Mouse (Mus musculus) liver, postnatal 0 days (tissue): Measurements from ENCODE around the gene Xlr3b. TPM values are rescaled to one million over a fixed set of nuclear protein-coding genes. Genes with fewer than 3 reads are reported as not detected.
"Not testable (repeated sequence)": the region's sequence is repeated elsewhere in the genome, so short reads cannot be mapped to it uniquely, and the experiment has no call there.

Source experiments
- ATAC-seq: fragments of 200-750 bp; cut with Nextera tagmentation; 2 replicates; pipeline ENCODE4 v1.8.0; 2017; ENCODE audit warnings: mild to moderate bottlenecking, moderate library complexity
- DNase-seq: peaks from one replicate; pipeline ENCODE4 v3.0.0-alpha.2; 2016
- H3K27ac ChIP-seq: fragments of 300-500 bp; sonication (generic); 2 replicates; pipeline ENCODE4 v1.5.1; 2014; ENCODE audit warnings: antibody characterized with exemption, moderate library complexity, mild to moderate bottlenecking, low read depth
- H3K27me3 ChIP-seq: fragments of 300-500 bp; sonication (generic); 2 replicates; pipeline ENCODE4 v1.6.1; 2014; ENCODE audit warnings: low read length, control low read depth, mixed read lengths; ENCODE audit not compliant: insufficient read depth
- H3K36me3 ChIP-seq: fragments of 300-500 bp; sonication (generic); replicated peaks from 2 replicates; pipeline ENCODE4 v1.6.1; 2014; ENCODE audit warnings: mild to moderate bottlenecking, control low read depth, low read length, moderate library complexity, mixed read lengths; ENCODE audit not compliant: insufficient read depth
- H3K4me1 ChIP-seq: fragments of 300-500 bp; sonication (generic); 2 replicates; pipeline ENCODE4 v1.6.1; 2014; ENCODE audit warnings: antibody characterized with exemption, mild to moderate bottlenecking, control low read depth; ENCODE audit not compliant: insufficient read depth
- H3K4me2 ChIP-seq: fragments of 300-500 bp; sonication (generic); 2 replicates; pipeline ENCODE4 v1.6.1; 2014; ENCODE audit warnings: low read depth, mild to moderate bottlenecking, low read length, moderate library complexity, mixed read lengths
- H3K4me3 ChIP-seq: fragments of 300-500 bp; sonication (generic); 2 replicates; pipeline ENCODE4 v1.5.1; 2014; ENCODE audit warnings: low read depth, low read length
- H3K9ac ChIP-seq: fragments of 300-500 bp; sonication (generic); replicated peaks from 2 replicates; pipeline ENCODE4 v1.6.1; 2014; ENCODE audit warnings: mild to moderate bottlenecking, moderate library complexity
- H3K9me3 ChIP-seq: fragments of 300-500 bp; sonication (generic); 2 replicates; pipeline ENCODE4 v1.6.1; 2016; ENCODE audit warnings: mild to moderate bottlenecking, control low read depth, low read length, mixed read lengths
- CTCF ChIP-seq: sonication (generic); IDR thresholded peaks from 2 replicates; pipeline ENCODE4 v1.5.1; 2016; ENCODE audit warnings: antibody characterized with exemption, low read depth
- EP300 ChIP-seq: IDR thresholded peaks from 2 replicates; pipeline ENCODE4 v1.6.1; 2016; ENCODE audit warnings: antibody characterized with exemption, low read depth, mild to moderate bottlenecking
- WGBS: fragments of 180-500 bp; shearing (Covaris S2); extraction: QIAGEN DNeasy Blood & Tissue Kit; methylation state at CpG from one replicate; pipeline ENCODE4 v1.1.7; 2014; ENCODE audit not compliant: insufficient replicate concordance; 5-methylcytosine and 5-hydroxymethylcytosine counted together
- polyA plus RNA-seq: library from polyadenylated mRNA; unstranded; fragments of >200 nt; fragmentation: Nextera tagmentation; extraction: Ambion mirVana; gene quantifications from 2 replicates; pipeline ENCODE4 v1.2.1, GENCODE M21; 2015

Gene Xlr3b
- polyA plus RNA-seq, 1 experiment from 2014 or later: 0.80 TPM

DNA sequence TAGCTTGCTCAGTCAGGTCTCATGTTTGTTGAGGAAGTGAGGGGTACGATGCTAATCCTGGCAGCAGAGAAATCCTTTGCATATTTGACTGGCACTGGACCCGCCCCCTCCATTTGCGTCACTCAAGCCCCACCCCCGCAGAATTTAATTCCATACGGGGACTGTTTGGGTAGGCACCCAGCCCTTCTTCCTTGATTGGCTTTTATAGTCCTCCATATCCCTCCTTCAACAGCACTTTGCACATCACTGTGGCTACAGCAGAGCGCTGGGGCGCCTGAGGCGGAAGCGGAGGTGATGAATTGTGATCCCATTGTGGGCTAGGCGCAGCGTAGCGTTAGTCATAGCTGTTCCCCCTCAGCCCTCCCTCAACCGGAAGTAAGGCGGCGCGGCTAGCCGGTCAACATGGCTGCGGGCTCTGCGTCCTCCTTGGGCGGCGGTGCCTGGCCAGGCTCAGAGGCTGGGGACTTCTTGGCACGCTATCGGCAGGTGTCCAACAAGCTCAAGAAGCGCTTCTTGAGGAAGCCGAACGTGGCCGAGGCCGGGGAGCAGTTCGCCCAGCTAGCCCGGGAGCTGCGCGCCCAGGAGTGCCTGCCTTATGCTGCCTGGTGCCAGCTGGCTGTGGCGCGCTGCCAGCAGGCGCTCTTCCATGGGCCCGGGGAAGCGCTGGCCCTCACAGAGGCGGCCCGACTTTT is 36.1 kb downstream of the Xlr3b start, which contains the start of gene F8a:
Gene F8a, plus strand, starts transcription at position 378 of the 692 bp plus-strand sequence.
- Histone ChIP-seq H3K27ac (peak within 1 kb of the TSS; percentile 86), H3K9ac (peak within 1 kb of the TSS; percentile 71), H3K4me1 (peaks cover 4% of the 10 kb centered on the region; the same call in 1 of the 2 replicates), H3K4me3 (peak within 1 kb of the TSS; percentile 64), H3K4me2 (peak within 1 kb of the TSS; percentile 82), H3K27me3 (no peaks in the 10 kb centered on the region), H3K9me3 (no peaks in the 10 kb centered on the region), H3K36me3 (no peaks in the 10 kb centered on the region)
- DNase-seq (peak; percentile 80), ATAC-seq (peak; percentile 92)
- no peak for TF ChIP-seq CTCF
- TF ChIP-seq EP300: no peak
- 15% methylated on average over 37 of the region's 39 CpGs for WGBS

GRCm38 (mm10) chrX:73228606-73229214 is 36.7 kb downstream of the Xlr3b start:
- H3K27me3 ChIP-seq: no peaks in the 10 kb centered on the region
- ATAC-seq (peak; percentile 49), DNase-seq (peak; percentile 49)
- H3K9me3 ChIP-seq: no peaks in the 10 kb centered on the region
- 19% methylated on average over 31 of the region's 51 CpGs for WGBS
- no peaks in the 10 kb centered on the region for H3K36me3 ChIP-seq
- peak overlapping the region; percentile 86 for H3K27ac ChIP-seq
- H3K9ac ChIP-seq: peak overlapping the region; percentile 71
- H3K4me3 ChIP-seq: peak overlapping the region; percentile 64
- TF ChIP-seq EP300: no peak
- 0 out of 2 replicates have a peak, but pooled peaks have one; percentile 15 for TF ChIP-seq CTCF
- H3K4me2 ChIP-seq: peak overlapping the region; percentile 82
- H3K4me1 ChIP-seq: peaks cover 4% of the 10 kb centered on the region; the same call in 1 of the 2 replicates

- Histone ChIP-seq H3K4me2 (peak overlapping the region; percentile 82), H3K36me3 (no peaks in the 10 kb centered on the region), H3K9ac (no peak overlapping the region), H3K4me1 (peaks cover 4% of the 10 kb centered on the region; the same call in 1 of the 2 replicates), H3K27ac (no peak overlapping the region), H3K4me3 (peak overlapping the region; percentile 64), H3K27me3 (no peaks in the 10 kb centered on the region), H3K9me3 (no peaks in the 10 kb centered on the region)
- DNase-seq (no peak), ATAC-seq (no peak)
- TF ChIP-seq EP300 (no peak), CTCF (no peak)
- WGBS: 25% methylated on average over 3 of the region's 3 CpGs
These were observed 37.3 kb downstream of the Xlr3b start for GRCm38 (mm10) chrX:73229288-73229687.

GRCm38 (mm10) chrX:73242821-73243325 is 50.9 kb downstream of the Xlr3b start, which contains the start of gene Xlr4c:
Gene Xlr4c (minus strand): TSS chrX:73243130.
- not testable (repeated sequence) for H3K4me1 ChIP-seq, H3K27me3 ChIP-seq, H3K4me3 ChIP-seq, H3K27ac ChIP-seq, DNase-seq, H3K9ac ChIP-seq, H3K36me3 ChIP-seq, ATAC-seq, H3K4me2 ChIP-seq, H3K9me3 ChIP-seq
- 67% methylated on average over 9 of the region's 14 CpGs for WGBS

Other genes starting within 250 kb of the Xlr3b start
- 0.33 and 0.34 TPM in 2 replicates for gene Zfp185, start 204.9 kb upstream of the Xlr3b start, polyA plus RNA-seq
- not detected in 2 replicates for gene Pnma5, start 155.1 kb upstream of the Xlr3b start, polyA plus RNA-seq
- gene Pnma3, start 127.4 kb upstream of the Xlr3b start, polyA plus RNA-seq: not detected in 2 replicates
- 0.55 and 2.1 TPM in 2 replicates for gene Xlr4a, start 109.7 kb upstream of the Xlr3b start, polyA plus RNA-seq
- 0.74 and 4.1 TPM in 2 replicates for gene Xlr3a, start 95.1 kb upstream of the Xlr3b start, polyA plus RNA-seq
- gene Gm14685, start 75.2 kb upstream of the Xlr3b start, polyA plus RNA-seq: 0.09 and 0.21 TPM in 2 replicates
- gene Xlr5b, start 43.4 kb upstream of the Xlr3b start, polyA plus RNA-seq: not detected in 2 replicates
- 0.07 TPM in 1 of 2 replicates, not detected in the other for gene DXBay18, start 42.8 kb upstream of the Xlr3b start, polyA plus RNA-seq
- not detected in 2 replicates for gene Spin2d, start 15.2 kb upstream of the Xlr3b start, polyA plus RNA-seq
- gene Xlr4b, start 22.1 kb downstream of the Xlr3b start, polyA plus RNA-seq: 0.85 and 1.1 TPM in 2 replicates
- gene F8a, start 36.1 kb downstream of the Xlr3b start, polyA plus RNA-seq: 5.6 and 5.7 TPM in 2 replicates
- gene Xlr4c, start 50.9 kb downstream of the Xlr3b start, polyA plus RNA-seq: 0.25 and 0.29 TPM in 2 replicates
- gene Xlr3c, start 73.2 kb downstream of the Xlr3b start, polyA plus RNA-seq: not detected in 2 replicates
- not detected in 2 replicates for gene Xlr5a, start 100.8 kb downstream of the Xlr3b start, polyA plus RNA-seq
- gene Xlr5c, start 100.8 kb downstream of the Xlr3b start, polyA plus RNA-seq: not detected in 2 replicates
- not detected in 2 replicates for gene Gm45015, start 144.6 kb downstream of the Xlr3b start, polyA plus RNA-seq
- gene Zfp275, start 150.4 kb downstream of the Xlr3b start, polyA plus RNA-seq: 1.7 and 1.8 TPM in 2 replicates
- not detected in 2 replicates for gene Gm18336, start 206.5 kb downstream of the Xlr3b start, polyA plus RNA-seq
- not detected in 2 replicates for gene Zfp92, start 218.9 kb downstream of the Xlr3b start, polyA plus RNA-seq
- gene Trex2, start 243.1 kb downstream of the Xlr3b start, polyA plus RNA-seq: not detected in 2 replicates